Mouse (Mus musculus): ENCODE results near the gene Mlf1. TPM values are rescaled to one million over a fixed set of nuclear protein-coding genes. Genes with fewer than 3 reads are reported as not detected.

The Mlf1 gene
- total and polyA plus RNA-seq, 3 experiments: 6.9 to 7.8 TPM; not detected in 1

DNA sequence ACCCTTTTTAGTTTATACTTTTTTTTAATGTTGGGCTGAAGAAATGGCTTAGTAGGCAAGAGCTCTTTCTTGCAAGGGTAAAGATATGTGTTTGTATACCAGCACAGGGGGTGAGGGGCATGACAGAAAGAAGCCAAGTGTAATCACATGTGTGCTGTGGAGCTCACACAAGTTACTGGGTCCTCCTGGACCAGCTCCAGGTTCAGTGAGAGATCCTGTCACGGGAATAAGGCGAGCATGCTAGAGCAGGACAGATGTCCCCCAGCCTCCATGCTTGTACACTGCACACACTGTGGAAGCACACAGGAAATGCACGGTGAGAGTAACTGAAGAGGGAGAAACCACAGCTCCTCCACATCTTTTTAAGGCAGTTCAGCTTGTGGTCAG, 21.1 kb upstream of the Mlf1 start:
- Histone ChIP-seq H3K27me3 (ENCODE audit: control insufficient read depth in 1 of 2, insufficient read depth in 2 of 2, low read length in 2 of 2) (no peaks in the 10 kb centered on the region), H3K9ac (ENCODE audit: control insufficient read depth, low read depth, low read length, poor library complexity, severe bottlenecking) (no peak overlapping the region), H3K79me2 (ENCODE audit: control insufficient read depth, insufficient read depth, low read length, poor library complexity) (no peaks in the 10 kb centered on the region), H3K4me1 (ENCODE audit: control insufficient read depth in 1 of 2, insufficient read depth in 2 of 2, low read length in 2 of 2) (no peaks in the 10 kb centered on the region; a peak in 1 of 4 replicates), H3K27ac (ENCODE audit: control insufficient read depth, low read depth, low read length) (no peak overlapping the region), H3K36me3 (ENCODE audit: control insufficient read depth in 1 of 2, insufficient read depth in 2 of 2, low read length in 2 of 2) (peaks cover 0 to 3% of the 10 kb centered on the region in 2 experiments; a peak in 1 of 4 replicates), H3K4me3 (ENCODE audit: control insufficient read depth in 1 of 2, insufficient read depth in 1 of 2, low read depth in 2 of 2, low read length in 2 of 2) (no peak overlapping the region), H3K9me3 (replicated peaks; ENCODE audit: insufficient read depth, low read length) (no peaks in the 10 kb centered on the region)
- DNase-seq (ENCODE audit: low read depth, low spot score): peak; percentile 8
- TF ChIP-seq NRF1 (IDR thresholded peaks at IDR 0.05; ENCODE audit: insufficient read depth, low read depth, low read length, poor library complexity, severe bottlenecking): no peak
- no peak for TF ChIP-seq POLR2AphosphoS2 (IDR thresholded peaks at IDR 0.05; ENCODE audit: low read length)
- TF ChIP-seq RAD21 (IDR thresholded peaks at IDR 0.05; ENCODE audit: low read depth, low read length): no peak
- no peak for TF ChIP-seq SMC3 (IDR thresholded peaks at IDR 0.05; ENCODE audit: low read depth, low read length)
- TF ChIP-seq POLR2A (IDR thresholded peaks at IDR 0.05; ENCODE audit: control insufficient read depth in 1 of 2, insufficient read depth in 1 of 2, low read depth in 1 of 2, low read length in 2 of 2, poor library complexity in 1 of 2): no peak
- no peak for TF ChIP-seq USF1 (IDR thresholded peaks at IDR 0.05; ENCODE audit: low read depth, low read length)
- TF ChIP-seq ZKSCAN1 (IDR thresholded peaks at IDR 0.05; ENCODE audit: low read depth, low read length): no peak
- no peak for TF ChIP-seq HCFC1 (IDR thresholded peaks at IDR 0.05; ENCODE audit: low read depth, low read length)
- no peak for TF ChIP-seq CTCF (IDR thresholded peaks at IDR 0.05 in 2 of 3, conservative IDR thresholded peaks at IDR 0.05 in 1 of 3; ENCODE audit: control insufficient read depth in 1 of 3, insufficient read depth in 1 of 3, low read depth in 2 of 3, low read length in 3 of 3, poor library complexity in 1 of 3, severe bottlenecking in 1 of 3)
- TF ChIP-seq MEF2A (IDR thresholded peaks at IDR 0.05; ENCODE audit: extremely low read depth, insufficient replicate concordance, low read depth, low read length, poor library complexity, severe bottlenecking): no peak
- TF ChIP-seq TBP (IDR thresholded peaks at IDR 0.05; ENCODE audit: low read depth, low read length): no peak
- no peak for TF ChIP-seq SIN3A (IDR thresholded peaks at IDR 0.05; ENCODE audit: low read length)

DNA sequence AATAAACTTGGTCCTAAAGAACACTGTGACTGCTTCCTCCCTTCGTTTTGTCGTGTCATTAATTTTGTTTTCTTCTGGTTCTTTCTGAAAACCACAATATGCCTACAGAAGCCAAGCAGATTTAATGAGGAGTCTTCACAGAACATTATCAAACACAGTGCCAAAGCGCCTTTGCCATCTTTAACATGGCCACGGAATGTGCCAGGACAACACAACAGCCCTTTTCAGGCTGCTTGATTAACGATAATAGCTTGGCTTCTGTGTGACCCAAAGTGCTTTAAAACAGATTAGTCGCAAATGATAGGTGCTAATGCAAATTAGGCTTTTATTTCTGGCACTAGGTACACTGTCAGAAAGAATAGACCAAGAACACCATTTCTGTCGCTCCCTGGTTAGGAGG, 15.5 kb upstream of the Mlf1 start:
- no peaks in the 10 kb centered on the region for H3K9me3 ChIP-seq (replicated peaks; ENCODE audit: insufficient read depth, low read length)
- H3K9ac ChIP-seq (ENCODE audit: control insufficient read depth, low read depth, low read length, poor library complexity, severe bottlenecking): no peak overlapping the region
- H3K79me2 ChIP-seq (ENCODE audit: control insufficient read depth, insufficient read depth, low read length, poor library complexity): no peaks in the 10 kb centered on the region
- DNase-seq (ENCODE audit: low read depth, low spot score): no peak
- TF ChIP-seq HCFC1 (IDR thresholded peaks at IDR 0.05; ENCODE audit: low read depth, low read length) (no peak), TCF12 (IDR thresholded peaks at IDR 0.05; ENCODE audit: low read depth, low read length) (no peak), POLR2AphosphoS5 (IDR thresholded peaks at IDR 0.05; ENCODE audit: borderline replicate concordance, low read depth, low read length) (no peak), SIN3A (IDR thresholded peaks at IDR 0.05; ENCODE audit: low read length) (no peak), NRF1 (IDR thresholded peaks at IDR 0.05; ENCODE audit: insufficient read depth, low read depth, low read length, poor library complexity, severe bottlenecking) (no peak), CHD2 (IDR thresholded peaks at IDR 0.05; ENCODE audit: low read length) (no peak), MYB (IDR thresholded peaks at IDR 0.05; ENCODE audit: low read depth, low read length) (no peak), RCOR1 (IDR thresholded peaks at IDR 0.05; ENCODE audit: low read depth, low read length) (no peak), TAL1 (IDR thresholded peaks at IDR 0.05; ENCODE audit: low read length) (no peak), ZC3H11A (IDR thresholded peaks at IDR 0.05; ENCODE audit: low read depth, low read length) (no peak), MEF2A (IDR thresholded peaks at IDR 0.05; ENCODE audit: extremely low read depth, insufficient replicate concordance, low read depth, low read length, poor library complexity, severe bottlenecking) (no peak), POLR2AphosphoS2 (IDR thresholded peaks at IDR 0.05; ENCODE audit: low read length) (no peak), SMC3 (IDR thresholded peaks at IDR 0.05; ENCODE audit: low read depth, low read length) (no peak), E2F4 (IDR thresholded peaks at IDR 0.05; ENCODE audit: borderline replicate concordance, low read depth, low read length) (no peak), MYC (IDR thresholded peaks at IDR 0.05; ENCODE audit: low read depth, low read length) (no peak), RAD21 (IDR thresholded peaks at IDR 0.05; ENCODE audit: low read depth, low read length) (no peak), USF1 (IDR thresholded peaks at IDR 0.05; ENCODE audit: low read depth, low read length) (no peak), MAX (IDR thresholded peaks at IDR 0.05; ENCODE audit: low read length) (no peak), MXI1 (IDR thresholded peaks at IDR 0.05; ENCODE audit: low read depth, low read length) (no peak), MAZ (IDR thresholded peaks at IDR 0.05; ENCODE audit: low read depth, low read length) (no peak)
- H3K4me1 ChIP-seq (ENCODE audit: control insufficient read depth in 1 of 2, insufficient read depth in 2 of 2, low read length in 2 of 2): no peaks in the 10 kb centered on the region; a peak in 1 of 4 replicates
- H3K27ac ChIP-seq (ENCODE audit: control insufficient read depth, low read depth, low read length): no peak overlapping the region
- H3K36me3 ChIP-seq (ENCODE audit: control insufficient read depth in 1 of 2, insufficient read depth in 2 of 2, low read length in 2 of 2): peaks cover 0 to 3% of the 10 kb centered on the region in 2 experiments; a peak in 1 of 4 replicates
- no peak overlapping the region for H3K4me3 ChIP-seq (ENCODE audit: control insufficient read depth in 1 of 2, insufficient read depth in 1 of 2, low read depth in 2 of 2, low read length in 2 of 2)
- H3K27me3 ChIP-seq (ENCODE audit: control insufficient read depth in 1 of 2, insufficient read depth in 2 of 2, low read length in 2 of 2): no peaks in the 10 kb centered on the region
